Mouse (Mus musculus) hindlimb bud, embryonic 11.5 days (tissue): Measurements from ENCODE around the gene Dna2.
"Not testable (repeated sequence)": the region's sequence is repeated elsewhere in the genome, so short reads cannot be mapped to it uniquely, and the experiment has no call there.

ENCODE experiments used
- DNase-seq: peaks from one replicate; pipeline ENCODE4 v3.0.0-alpha.2; 2012; ENCODE audit warnings: low read depth, low spot score; ENCODE audit errors: extremely low spot score

Dna2 gene

GRCm38 (mm10) chr10:62946738-62947471, at the start of gene Dna2:
Dna2 (plus strand) TSS chr10:62947026.
- peak; percentile 68 for DNase-seq

GRCm38 (mm10) chr10:62897437-62897836, 49.4 kb upstream of the Dna2 start:
- no peak for DNase-seq

DNA sequence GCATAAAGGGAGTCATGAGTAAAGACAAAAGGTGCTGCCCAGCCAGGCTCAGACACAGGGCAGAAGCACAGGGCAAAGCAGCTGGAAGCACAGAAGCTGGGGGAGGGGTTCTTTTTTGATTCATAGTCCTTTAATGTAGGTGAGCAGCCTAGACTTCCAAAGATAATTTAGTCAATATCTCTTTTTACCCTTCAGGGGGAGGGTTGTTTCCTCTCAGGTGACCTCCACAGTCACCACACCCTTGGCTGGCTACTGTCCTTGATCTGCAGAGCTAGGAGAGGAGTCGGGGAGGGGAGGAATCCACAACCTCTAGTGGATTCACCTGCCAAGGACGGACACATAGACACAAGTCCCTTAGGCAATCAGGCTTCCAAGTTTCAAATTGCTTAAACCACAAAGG, 48.8 kb upstream of the Dna2 start:
- no peak for DNase-seq

GRCm38 (mm10) chr10:62900144-62900543, 46.7 kb upstream of the Dna2 start:
- no peak for DNase-seq

DNA sequence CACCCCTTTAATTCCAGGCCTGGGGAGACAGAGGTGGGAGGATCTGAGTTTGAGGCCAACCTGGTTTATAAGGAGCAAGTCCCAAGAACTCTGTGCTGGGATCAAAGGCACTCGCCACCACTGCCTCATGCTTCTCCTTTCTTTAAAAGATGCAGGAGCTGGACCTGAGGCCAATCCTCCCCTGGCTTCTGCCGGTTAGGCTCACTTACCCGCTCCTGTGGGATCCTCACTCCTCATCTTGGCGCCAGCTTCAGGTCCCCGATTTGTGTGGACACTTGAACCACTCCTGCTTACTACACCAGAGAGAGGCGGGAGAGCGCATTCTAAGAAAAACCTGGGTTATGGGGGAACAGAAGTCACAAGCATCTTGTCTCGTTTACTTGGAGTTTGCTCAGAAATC, 45.0 kb upstream of the Dna2 start:
- DNase-seq: no peak

DNA sequence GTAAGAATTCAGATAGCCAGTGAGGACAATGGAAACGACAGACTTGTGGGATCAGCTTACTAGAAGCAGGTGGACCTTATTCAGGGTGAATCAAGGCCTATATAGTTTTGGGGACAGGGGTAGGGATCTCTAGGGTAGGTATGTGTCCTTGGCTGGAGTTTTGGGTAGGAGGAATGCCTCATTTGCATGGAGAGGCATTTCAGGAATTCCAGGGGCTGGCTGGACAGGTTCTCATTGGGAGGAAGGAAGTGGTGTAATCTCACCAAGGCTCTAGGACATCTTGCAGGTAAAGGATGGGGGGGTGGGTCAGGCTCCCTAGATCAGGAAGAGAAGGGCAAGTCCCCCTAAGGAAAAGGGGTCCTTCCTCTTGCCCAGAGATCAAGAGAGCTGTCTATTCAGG, 44.0 kb upstream of the Dna2 start:
- no peak for DNase-seq

DNA sequence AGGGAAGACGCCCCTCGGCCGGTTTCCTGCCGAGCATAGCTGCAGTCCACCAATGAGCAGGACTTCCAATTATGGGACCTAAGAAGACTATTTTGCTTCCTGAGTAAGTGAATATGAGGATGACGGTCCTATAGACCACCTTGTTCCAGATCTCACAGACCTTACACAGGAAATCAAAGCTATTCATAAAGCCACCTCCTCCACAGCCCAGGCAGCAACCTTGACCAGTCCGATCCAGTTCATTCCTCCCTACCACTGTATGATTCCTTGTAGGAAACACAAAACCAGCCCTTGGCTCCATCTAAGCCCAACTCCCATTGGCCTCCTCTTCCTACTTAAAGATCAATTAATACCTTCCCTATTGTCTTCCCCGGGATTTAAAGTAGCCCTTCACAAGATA, 40.5 kb upstream of the Dna2 start:
- no peak for DNase-seq

GRCm38 (mm10) chr10:62908896-62909295, 37.9 kb upstream of the Dna2 start, which contains the start of gene Tet1:
Tet1 (minus strand) TSS chr10:62908996.
- DNase-seq: not testable (repeated sequence)

DNA sequence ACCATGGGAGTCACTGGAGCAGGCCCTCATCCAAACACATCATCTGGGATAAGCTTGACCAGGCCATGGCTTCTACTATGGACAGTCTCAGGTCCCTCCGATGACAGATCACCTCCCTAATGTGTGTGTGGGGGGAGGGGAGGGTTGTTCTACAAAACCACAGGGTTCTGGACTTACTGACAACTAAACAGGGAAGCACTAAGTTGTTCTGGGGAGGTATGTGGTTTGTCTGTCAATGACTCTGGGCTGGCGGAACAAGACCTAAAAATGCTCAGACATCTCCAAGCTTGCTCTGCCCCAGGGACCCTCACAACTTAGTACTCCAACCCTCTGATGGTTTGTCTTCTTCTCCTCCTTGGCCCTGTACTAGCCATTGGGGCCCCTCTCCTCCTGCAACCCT, 35.7 kb upstream of the Dna2 start:
- DNase-seq: no peak

DNA sequence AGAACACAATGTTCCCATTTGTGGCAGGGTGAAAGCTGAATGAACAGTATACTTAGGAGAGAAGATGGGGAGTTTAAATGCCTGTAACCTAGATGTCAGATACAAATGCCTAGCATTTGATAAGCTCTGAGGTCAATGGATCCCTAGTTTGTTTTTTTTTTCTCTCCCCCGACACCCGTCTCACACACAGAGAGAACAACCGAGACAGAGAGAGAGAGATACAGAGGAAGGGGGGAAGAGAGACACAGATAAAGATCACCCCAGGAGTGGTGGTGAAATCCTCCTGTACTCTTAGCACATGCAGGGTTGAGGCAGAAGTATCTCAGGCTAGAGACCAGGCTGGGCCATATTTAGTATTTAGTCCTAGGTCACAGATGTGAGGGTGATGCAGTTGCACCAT, 27.8 kb upstream of the Dna2 start:
- no peak for DNase-seq

DNA sequence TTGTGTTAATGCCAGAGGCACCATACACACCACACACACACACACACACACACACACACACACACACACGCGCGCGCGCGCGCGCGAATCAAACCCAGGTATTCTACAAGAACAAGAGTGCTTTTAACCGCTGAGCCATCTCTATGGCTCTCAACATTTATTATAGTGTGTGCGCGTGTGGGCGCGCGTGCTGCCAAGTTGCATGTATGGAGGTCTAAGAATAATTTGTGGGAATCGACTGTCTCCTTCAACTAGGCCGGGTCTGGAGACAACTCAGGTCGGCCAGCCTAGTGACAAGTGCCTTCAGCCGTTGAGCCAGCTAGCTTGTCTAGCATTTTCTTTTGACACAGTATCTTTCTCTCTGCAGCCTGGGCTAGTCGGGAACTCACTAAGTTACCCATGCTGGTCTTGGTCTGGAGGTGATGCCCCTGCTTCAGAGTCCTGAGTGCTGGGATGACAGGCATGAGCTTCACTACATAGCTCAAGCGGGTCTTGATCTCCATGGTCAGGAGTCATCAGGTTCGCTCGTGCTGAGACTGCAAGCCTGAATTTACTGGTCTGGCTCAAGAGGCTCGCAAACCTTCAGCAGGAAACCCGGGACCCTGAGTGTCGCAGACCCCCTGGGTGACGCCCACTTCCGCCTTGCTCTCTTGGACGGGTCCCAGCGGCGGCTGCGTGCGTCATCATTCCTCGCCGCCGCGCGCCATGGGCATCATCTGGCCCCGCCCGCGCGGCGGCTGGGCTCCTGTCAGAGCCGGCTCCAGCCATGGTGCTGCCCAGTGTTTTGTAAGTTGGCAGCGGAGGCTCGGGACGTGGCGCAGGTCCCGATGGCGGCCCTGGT, 26.7 kb upstream of the Dna2 start, which contains the start of gene Slc25a16:
Slc25a16 (plus strand) TSS at position 709 of the 841 bp plus-strand sequence.
- DNase-seq: peak; percentile 62

DNA sequence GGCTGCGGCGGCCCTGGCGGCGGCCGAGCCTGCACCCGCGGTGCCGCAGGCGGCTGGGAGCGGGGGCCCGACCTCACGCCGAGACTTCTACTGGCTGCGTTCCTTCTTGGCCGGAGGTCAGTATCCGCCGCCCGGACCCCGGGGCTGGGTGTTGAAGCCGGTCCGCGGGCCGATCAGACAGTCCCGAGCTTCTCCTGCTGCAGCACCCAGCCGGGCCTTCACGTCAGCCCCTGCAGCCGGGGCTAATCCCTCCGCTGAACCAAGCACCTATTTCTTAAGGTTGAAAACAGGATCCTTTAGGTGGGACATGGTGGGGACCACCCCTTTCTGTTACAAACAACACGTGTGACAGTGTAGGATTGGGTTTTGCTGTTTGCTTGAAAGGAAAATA, 26.1 kb upstream of the Dna2 start:
- no peak for DNase-seq

- no peak for DNase-seq
Measured at GRCm38 (mm10) chr10:62924096-62924635, 22.7 kb upstream of the Dna2 start.

DNA sequence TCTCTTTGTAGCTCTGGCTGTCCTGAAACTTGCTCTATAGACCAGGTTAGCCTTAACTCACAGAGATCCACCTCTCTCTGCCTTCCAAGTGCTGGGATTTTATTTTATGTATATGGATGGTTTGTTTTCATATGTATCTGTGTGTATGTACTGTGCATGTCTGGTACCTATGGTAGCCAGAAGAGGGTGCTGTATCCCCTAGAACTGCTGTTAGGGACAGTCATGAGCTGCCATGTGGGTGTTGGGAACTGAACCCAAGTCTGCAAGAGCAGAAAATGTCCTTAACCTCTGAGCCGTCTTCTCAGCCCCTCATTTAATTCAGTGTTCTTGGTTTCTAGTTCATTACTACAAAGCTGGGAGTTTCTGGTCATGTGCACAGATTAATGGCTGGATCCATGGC, 14.4 kb upstream of the Dna2 start:
- DNase-seq: no peak

- DNase-seq: no peak
Measured at GRCm38 (mm10) chr10:62944975-62945580, 1.7 kb upstream of the Dna2 start.

GRCm38 (mm10) chr10:62948551-62948950, 1.7 kb downstream of the Dna2 start:
- no peak for DNase-seq

GRCm38 (mm10) chr10:62963956-62964355, 17.1 kb downstream of the Dna2 start:
- DNase-seq: no peak

DNA sequence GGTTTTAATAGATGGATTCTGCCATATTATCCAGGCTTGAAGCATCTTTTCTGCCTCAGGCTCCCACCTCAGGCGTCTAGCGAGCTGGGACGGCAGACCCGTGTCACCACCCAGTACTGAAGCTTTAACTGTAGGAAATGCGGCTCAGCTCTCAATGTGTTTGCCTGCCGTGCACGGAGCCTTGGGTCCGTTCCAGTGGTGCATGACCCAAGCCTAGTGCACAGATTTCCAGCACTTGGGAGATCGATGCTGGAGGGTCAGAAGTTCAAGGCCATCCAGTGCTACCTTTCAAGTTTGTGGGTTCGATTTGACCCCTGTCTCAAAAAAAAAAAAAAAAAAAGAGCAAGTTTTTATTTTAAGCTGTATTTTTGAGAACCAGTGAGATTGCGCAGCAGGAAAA, 19.0 kb downstream of the Dna2 start:
- no peak for DNase-seq

GRCm38 (mm10) chr10:62966291-62966690, 19.5 kb downstream of the Dna2 start:
- DNase-seq: no peak

- no peak for DNase-seq
Measured at GRCm38 (mm10) chr10:62971821-62972220, 25.0 kb downstream of the Dna2 start.

DNA sequence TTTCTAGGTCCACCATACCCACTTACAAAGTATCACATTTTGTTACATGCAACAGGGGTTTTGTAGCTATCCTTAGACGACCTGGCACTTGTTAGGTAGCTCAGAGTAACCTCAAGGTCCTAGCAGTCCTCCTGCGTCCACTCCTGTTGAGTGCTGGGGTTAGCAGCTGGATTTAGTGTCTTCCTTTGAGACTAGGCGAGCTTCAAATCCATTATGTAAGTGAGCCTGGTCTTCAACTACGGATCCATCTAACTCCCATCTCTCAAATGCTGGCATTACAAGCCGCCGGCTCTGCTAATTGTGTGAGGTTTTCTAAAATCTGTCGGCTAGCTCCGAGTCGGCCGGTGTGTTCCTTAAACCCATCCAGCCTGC, 32.8 kb downstream of the Dna2 start:
- DNase-seq: peak; percentile 14
